Mouse (Mus musculus): Measurements from ENCODE around the gene Tmem30a. TPM values are rescaled to one million over a fixed set of nuclear protein-coding genes. Genes with fewer than 3 reads are reported as not detected.

Gene Tmem30a
- polyA plus RNA-seq (2015; fragmentation: Nextera tagmentation; extraction: Ambion mirVana) = 87.6 and 88.2 TPM in 2 replicates

- H3K9ac ChIP-seq = peak within 1 kb of the TSS; percentile 92
- WGBS = under 1% methylated on average over 84 of the region's 91 CpGs
- no peaks in the 10 kb centered on the region for H3K9me3 ChIP-seq (replicated peaks)
- H3K27me3 ChIP-seq = no peaks in the 10 kb centered on the region
- ATAC-seq = peak; percentile 99
- peaks cover 26% of the 10 kb centered on the region for H3K4me1 ChIP-seq
- peak within 1 kb of the TSS; percentile 73 for H3K4me2 ChIP-seq
- peak within 1 kb of the TSS; percentile 95 for H3K4me3 ChIP-seq
- H3K36me3 ChIP-seq (ENCODE audit: poor library complexity, severe bottlenecking) = no peaks in the 10 kb centered on the region
- H3K27ac ChIP-seq = peak within 1 kb of the TSS; percentile 94
Observed at GRCm38 (mm10) chr9:79792841-79793835, at the start of gene Tmem30a. Gene Tmem30a (minus strand): TSS chr9:79793507.

GRCm38 (mm10) chr9:79842615-79843014, 49.3 kb upstream of the Tmem30a start:
- no peaks in the 10 kb centered on the region for H3K27me3 ChIP-seq
- no peak overlapping the region for H3K9ac ChIP-seq
- no peak for ATAC-seq
- H3K4me3 ChIP-seq = no peak overlapping the region
- 89% methylated on average over 6 of the region's 6 CpGs for WGBS
- H3K4me2 ChIP-seq = no peak overlapping the region
- no peaks in the 10 kb centered on the region for H3K4me1 ChIP-seq
- H3K9me3 ChIP-seq (replicated peaks) = no peaks in the 10 kb centered on the region
- H3K36me3 ChIP-seq (ENCODE audit: poor library complexity, severe bottlenecking) = no peaks in the 10 kb centered on the region
- no peak overlapping the region for H3K27ac ChIP-seq

GRCm38 (mm10) chr9:79842028-79842427, 48.7 kb upstream of the Tmem30a start:
- no peak overlapping the region for H3K9ac ChIP-seq
- no peak overlapping the region for H3K4me2 ChIP-seq
- no peaks in the 10 kb centered on the region for H3K27me3 ChIP-seq
- no peak for ATAC-seq
- H3K4me3 ChIP-seq = no peak overlapping the region
- H3K36me3 ChIP-seq (ENCODE audit: poor library complexity, severe bottlenecking) = no peaks in the 10 kb centered on the region
- no peak overlapping the region for H3K27ac ChIP-seq
- no peaks in the 10 kb centered on the region for H3K4me1 ChIP-seq
- no peaks in the 10 kb centered on the region for H3K9me3 ChIP-seq (replicated peaks)

- Histone ChIP-seq H3K4me3 (no peak overlapping the region), H3K36me3 (ENCODE audit: poor library complexity, severe bottlenecking) (no peaks in the 10 kb centered on the region), H3K4me1 (peaks cover 23% of the 10 kb centered on the region), H3K27me3 (no peaks in the 10 kb centered on the region), H3K27ac (no peak overlapping the region), H3K9ac (no peak overlapping the region), H3K9me3 (replicated peaks) (no peaks in the 10 kb centered on the region), H3K4me2 (no peak overlapping the region)
- peak; percentile 31 for ATAC-seq
- 48% methylated on average over 1 of the region's 1 CpGs for WGBS
Observed at GRCm38 (mm10) chr9:79831294-79831693, 38.0 kb upstream of the Tmem30a start.

- H3K27ac ChIP-seq = peak overlapping the region; percentile 63; the same call in 1 of the 2 replicates
Observed at GRCm38 (mm10) chr9:79830874-79831273, 37.6 kb upstream of the Tmem30a start.

GRCm38 (mm10) chr9:79829842-79830800, 36.8 kb upstream of the Tmem30a start:
- H3K27me3 ChIP-seq = no peaks in the 10 kb centered on the region
- peak overlapping the region; percentile 60 for H3K4me2 ChIP-seq
- H3K9ac ChIP-seq = peak overlapping the region; percentile 59
- H3K9me3 ChIP-seq (replicated peaks) = no peaks in the 10 kb centered on the region
- no peaks in the 10 kb centered on the region for H3K36me3 ChIP-seq (ENCODE audit: poor library complexity, severe bottlenecking)
- 12% methylated on average over 23 of the region's 23 CpGs for WGBS
- H3K4me3 ChIP-seq = peak overlapping the region; percentile 35
- H3K27ac ChIP-seq = peak overlapping the region; percentile 63
- ATAC-seq = peak; percentile 16; the same call in 1 of the 2 replicates
- peaks cover 27% of the 10 kb centered on the region for H3K4me1 ChIP-seq

More at GRCm38 (mm10) chr9:79830874-79831273, 37.6 kb upstream of the Tmem30a start:
- peaks cover 23% of the 10 kb centered on the region for H3K4me1 ChIP-seq
- H3K36me3 ChIP-seq (ENCODE audit: poor library complexity, severe bottlenecking) = no peaks in the 10 kb centered on the region
- ATAC-seq = peak; percentile 96
- WGBS = 4% methylated on average over 4 of the region's 4 CpGs
- H3K9ac ChIP-seq = 0 out of 2 replicates have a peak overlapping the region, but pooled peaks have one; percentile 59
- no peaks in the 10 kb centered on the region for H3K9me3 ChIP-seq (replicated peaks)
- no peaks in the 10 kb centered on the region for H3K27me3 ChIP-seq
- H3K4me2 ChIP-seq = peak overlapping the region; percentile 60
- H3K4me3 ChIP-seq = peak overlapping the region; percentile 35; the same call in 1 of the 2 replicates

GRCm38 (mm10) chr9:79827072-79827471, 33.8 kb upstream of the Tmem30a start:
- Histone ChIP-seq H3K36me3 (ENCODE audit: poor library complexity, severe bottlenecking) (no peaks in the 10 kb centered on the region), H3K4me2 (no peak overlapping the region), H3K9me3 (replicated peaks) (no peaks in the 10 kb centered on the region), H3K27ac (no peak overlapping the region), H3K4me3 (no peak overlapping the region), H3K9ac (no peak overlapping the region), H3K27me3 (no peaks in the 10 kb centered on the region), H3K4me1 (peaks cover 34% of the 10 kb centered on the region)
- no peak for ATAC-seq
- 33% methylated on average over 2 of the region's 2 CpGs for whole genome bisulfite sequencing

GRCm38 (mm10) chr9:79825526-79825925, 32.2 kb upstream of the Tmem30a start:
- WGBS = 11% methylated on average over 7 of the region's 7 CpGs
- Histone ChIP-seq H3K4me3 (no peak overlapping the region), H3K4me1 (peaks cover 25% of the 10 kb centered on the region), H3K36me3 (ENCODE audit: poor library complexity, severe bottlenecking) (no peaks in the 10 kb centered on the region), H3K27ac (no peak overlapping the region), H3K4me2 (no peak overlapping the region), H3K9ac (0 out of 2 replicates have a peak overlapping the region, but pooled peaks have one; percentile 26), H3K9me3 (replicated peaks) (no peaks in the 10 kb centered on the region), H3K27me3 (no peaks in the 10 kb centered on the region)
- no peak for ATAC-seq

- Histone ChIP-seq H3K9me3 (replicated peaks) (no peaks in the 10 kb centered on the region; the same call in 1 of the 2 replicates), H3K9ac (no peak overlapping the region), H3K4me2 (no peak overlapping the region), H3K4me3 (no peak overlapping the region), H3K27ac (no peak overlapping the region), H3K36me3 (ENCODE audit: poor library complexity, severe bottlenecking) (peaks cover 16% of the 10 kb centered on the region), H3K27me3 (no peaks in the 10 kb centered on the region), H3K4me1 (peaks cover 12% of the 10 kb centered on the region)
- 13% methylated on average over 2 of the region's 2 CpGs for WGBS
- ATAC-seq = no peak
Observed at GRCm38 (mm10) chr9:79823856-79824255, 30.5 kb upstream of the Tmem30a start.

GRCm38 (mm10) chr9:79823438-79823837, 30.1 kb upstream of the Tmem30a start:
- no peaks in the 10 kb centered on the region for H3K27me3 ChIP-seq
- H3K9me3 ChIP-seq (replicated peaks) = no peaks in the 10 kb centered on the region; the same call in 1 of the 2 replicates
- no peak overlapping the region for H3K27ac ChIP-seq
- no peak; the same call in 1 of the 2 replicates for ATAC-seq
- no peak overlapping the region for H3K4me3 ChIP-seq
- H3K9ac ChIP-seq = no peak overlapping the region
- peaks cover 11% of the 10 kb centered on the region for H3K4me1 ChIP-seq
- 3% methylated on average over 4 of the region's 4 CpGs for WGBS
- no peak overlapping the region for H3K4me2 ChIP-seq
- H3K36me3 ChIP-seq (ENCODE audit: poor library complexity, severe bottlenecking) = peaks cover 21% of the 10 kb centered on the region

GRCm38 (mm10) chr9:79816464-79816863, 23.2 kb upstream of the Tmem30a start:
- H3K9ac ChIP-seq = no peak overlapping the region
- no peaks in the 10 kb centered on the region for H3K4me1 ChIP-seq
- no peaks in the 10 kb centered on the region; the same call in 1 of the 2 replicates for H3K9me3 ChIP-seq (replicated peaks)
- H3K36me3 ChIP-seq (ENCODE audit: poor library complexity, severe bottlenecking) = peaks cover 29% of the 10 kb centered on the region
- 95% methylated on average over 5 of the region's 5 CpGs for WGBS
- no peak overlapping the region for H3K4me3 ChIP-seq
- no peak overlapping the region for H3K4me2 ChIP-seq
- ATAC-seq = no peak
- H3K27ac ChIP-seq = no peak overlapping the region
- no peaks in the 10 kb centered on the region for H3K27me3 ChIP-seq

All from forebrain, embryonic 13.5 days (tissue).